Mouse (Mus musculus) gonadal fat pad, adult 2 months (tissue): ENCODE measurements around the gene Slc4a8. TPM values are rescaled to one million over a fixed set of nuclear protein-coding genes. Genes with fewer than 3 reads are reported as not detected.
"Not testable (repeated sequence)": the region's sequence is repeated elsewhere in the genome, so short reads cannot be mapped to it uniquely, and the experiment has no call there.

Source experiments
- DNase-seq: peaks from one replicate; pipeline ENCODE4 v3.0.0-alpha.2; 2012; ENCODE audit warnings: low read depth
- polyA plus RNA-seq: library from polyadenylated mRNA; depleted of rRNA; stranded (reverse); fragments of >200 nt; gene quantifications from 2 replicates; pipeline ENCODE4 v1.2.3, GENCODE M21; 2012

Slc4a8 gene
- polyA plus RNA-seq, 1 experiment, result 14.2 TPM

GRCm38 (mm10) chr15:100772685-100773084, 11.1 kb downstream of the Slc4a8 start:
- no peak for DNase-seq

- not testable (repeated sequence) for DNase-seq
Measured at GRCm38 (mm10) chr15:100773859-100774258, 12.3 kb downstream of the Slc4a8 start.

- no peak for DNase-seq
Measured at GRCm38 (mm10) chr15:100775189-100776166, 13.9 kb downstream of the Slc4a8 start.

- no peak for DNase-seq
Measured at GRCm38 (mm10) chr15:100776424-100776823, 14.9 kb downstream of the Slc4a8 start.

GRCm38 (mm10) chr15:100777020-100778016, 15.8 kb downstream of the Slc4a8 start:
- no peak for DNase-seq

- no peak for DNase-seq
Measured at GRCm38 (mm10) chr15:100779896-100780295, 18.3 kb downstream of the Slc4a8 start.

GRCm38 (mm10) chr15:100783244-100783987, 21.9 kb downstream of the Slc4a8 start:
- DNase-seq, result no peak

- no peak for DNase-seq
Measured at GRCm38 (mm10) chr15:100790219-100790618, 28.7 kb downstream of the Slc4a8 start.

GRCm38 (mm10) chr15:100792324-100792723, 30.8 kb downstream of the Slc4a8 start:
- DNase-seq, result no peak

GRCm38 (mm10) chr15:100800914-100801313, 39.4 kb downstream of the Slc4a8 start:
- DNase-seq, result no peak

GRCm38 (mm10) chr15:100808062-100808461, 46.5 kb downstream of the Slc4a8 start:
- DNase-seq, result no peak

GRCm38 (mm10) chr15:100808484-100808883, 46.9 kb downstream of the Slc4a8 start:
- DNase-seq, result no peak

GRCm38 (mm10) chr15:100810243-100810642, 48.7 kb downstream of the Slc4a8 start:
- DNase-seq, result no peak

GRCm38 (mm10) chr15:100813501-100813900, 52.0 kb downstream of the Slc4a8 start:
- no peak for DNase-seq

GRCm38 (mm10) chr15:100814066-100814465, 52.5 kb downstream of the Slc4a8 start:
- no peak for DNase-seq

GRCm38 (mm10) chr15:100815310-100815709, 53.8 kb downstream of the Slc4a8 start:
- no peak for DNase-seq

GRCm38 (mm10) chr15:100818860-100819259, 57.3 kb downstream of the Slc4a8 start:
- DNase-seq, result no peak

GRCm38 (mm10) chr15:100821824-100822223, 60.3 kb downstream of the Slc4a8 start:
- no peak for DNase-seq

- DNase-seq, result not testable (repeated sequence)
Measured at GRCm38 (mm10) chr15:100822370-100822769, 60.8 kb downstream of the Slc4a8 start.

- DNase-seq, result no peak
Measured at GRCm38 (mm10) chr15:100825249-100825856, 63.8 kb downstream of the Slc4a8 start.

- no peak for DNase-seq
Measured at GRCm38 (mm10) chr15:100826076-100826475, 64.5 kb downstream of the Slc4a8 start.
